Mouse (Mus musculus) liver, postnatal 0 days (tissue): ENCODE results near the gene Frzb. TPM values are rescaled to one million over a fixed set of nuclear protein-coding genes. Genes with fewer than 3 reads are reported as not detected.
"Not testable (repeated sequence)": the region's sequence is repeated elsewhere in the genome, so short reads cannot be mapped to it uniquely, and the experiment has no call there.

ENCODE experiments used
- ATAC-seq: fragments of 200-750 bp; cut with Nextera tagmentation; 2 replicates; pipeline ENCODE4 v1.8.0; 2017; ENCODE audit warnings: mild to moderate bottlenecking, moderate library complexity
- DNase-seq: peaks from one replicate; pipeline ENCODE4 v3.0.0-alpha.2; 2016
- H3K27ac ChIP-seq: fragments of 300-500 bp; sonication (generic); 2 replicates; pipeline ENCODE4 v1.5.1; 2014; ENCODE audit warnings: antibody characterized with exemption, moderate library complexity, mild to moderate bottlenecking, low read depth
- H3K27me3 ChIP-seq: fragments of 300-500 bp; sonication (generic); 2 replicates; pipeline ENCODE4 v1.6.1; 2014; ENCODE audit warnings: low read length, control low read depth, mixed read lengths; ENCODE audit not compliant: insufficient read depth
- H3K36me3 ChIP-seq: fragments of 300-500 bp; sonication (generic); replicated peaks from 2 replicates; pipeline ENCODE4 v1.6.1; 2014; ENCODE audit warnings: mild to moderate bottlenecking, control low read depth, low read length, moderate library complexity, mixed read lengths; ENCODE audit not compliant: insufficient read depth
- H3K4me1 ChIP-seq: fragments of 300-500 bp; sonication (generic); 2 replicates; pipeline ENCODE4 v1.6.1; 2014; ENCODE audit warnings: antibody characterized with exemption, mild to moderate bottlenecking, control low read depth; ENCODE audit not compliant: insufficient read depth
- H3K4me2 ChIP-seq: fragments of 300-500 bp; sonication (generic); 2 replicates; pipeline ENCODE4 v1.6.1; 2014; ENCODE audit warnings: low read depth, mild to moderate bottlenecking, low read length, moderate library complexity, mixed read lengths
- H3K4me3 ChIP-seq: fragments of 300-500 bp; sonication (generic); 2 replicates; pipeline ENCODE4 v1.5.1; 2014; ENCODE audit warnings: low read depth, low read length
- H3K9ac ChIP-seq: fragments of 300-500 bp; sonication (generic); replicated peaks from 2 replicates; pipeline ENCODE4 v1.6.1; 2014; ENCODE audit warnings: mild to moderate bottlenecking, moderate library complexity
- H3K9me3 ChIP-seq: fragments of 300-500 bp; sonication (generic); 2 replicates; pipeline ENCODE4 v1.6.1; 2016; ENCODE audit warnings: mild to moderate bottlenecking, control low read depth, low read length, mixed read lengths
- CTCF ChIP-seq: sonication (generic); IDR thresholded peaks from 2 replicates; pipeline ENCODE4 v1.5.1; 2016; ENCODE audit warnings: antibody characterized with exemption, low read depth
- EP300 ChIP-seq: IDR thresholded peaks from 2 replicates; pipeline ENCODE4 v1.6.1; 2016; ENCODE audit warnings: antibody characterized with exemption, low read depth, mild to moderate bottlenecking
- WGBS: fragments of 180-500 bp; shearing (Covaris S2); extraction: QIAGEN DNeasy Blood & Tissue Kit; methylation state at CpG from one replicate; pipeline ENCODE4 v1.1.7; 2014; ENCODE audit not compliant: insufficient replicate concordance; 5-methylcytosine and 5-hydroxymethylcytosine counted together
- polyA plus RNA-seq: library from polyadenylated mRNA; unstranded; fragments of >200 nt; fragmentation: Nextera tagmentation; extraction: Ambion mirVana; gene quantifications from 2 replicates; pipeline ENCODE4 v1.2.1, GENCODE M21; 2015

Gene Frzb
- polyA plus RNA-seq, result 0.49 and 0.84 TPM in 2 replicates

- no peak for TF ChIP-seq EP300
- peak within 1 kb of the TSS; percentile 77 for H3K4me2 ChIP-seq
- H3K27ac ChIP-seq, result no peak within 1 kb of the TSS
- H3K36me3 ChIP-seq, result no peaks in the 10 kb centered on the region
- peaks cover 2% of the 10 kb centered on the region; the same call in 1 of the 2 replicates for H3K9me3 ChIP-seq
- peaks cover 25% of the 10 kb centered on the region for H3K27me3 ChIP-seq
- ATAC-seq (no peak), DNase-seq (peak; percentile 19)
- H3K4me1 ChIP-seq, result peaks cover 13% of the 10 kb centered on the region
- peak within 1 kb of the TSS; percentile 1 for H3K9ac ChIP-seq
- H3K4me3 ChIP-seq, result peak within 1 kb of the TSS; percentile 50
- 2% methylated on average over 31 of the region's 33 CpGs for WGBS
These were observed at the start of gene Frzb for GRCm38 (mm10) chr2:80447291-80447791. TSS of gene Frzb (minus strand) at chr2:80447625.

DNA sequence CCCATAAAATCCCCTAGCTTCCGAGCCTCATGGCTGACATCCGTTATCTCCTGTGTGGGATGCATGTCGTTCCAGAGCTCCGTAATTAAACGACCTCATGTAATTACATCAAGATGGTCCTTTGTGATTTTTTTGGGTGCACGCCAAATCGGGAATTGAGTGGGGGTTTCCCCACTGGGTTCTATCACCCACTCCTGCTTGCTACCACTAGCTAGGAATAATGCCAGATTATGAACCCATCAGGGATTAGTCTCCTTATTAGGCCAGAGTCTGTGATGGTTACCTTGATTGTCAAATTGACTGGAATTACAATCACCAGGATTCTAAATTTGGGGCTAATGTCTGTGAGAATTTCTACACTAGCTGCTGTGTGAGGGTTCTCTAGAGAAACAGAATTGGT, 47.9 kb upstream of the Frzb start:
- WGBS, result 81% methylated on average over 7 of the region's 7 CpGs
- ATAC-seq, H3K4me2 ChIP-seq, H3K36me3 ChIP-seq, H3K9ac ChIP-seq, H3K4me3 ChIP-seq, H3K4me1 ChIP-seq, H3K9me3 ChIP-seq, H3K27me3 ChIP-seq, DNase-seq, H3K27ac ChIP-seq: not testable (repeated sequence)

- H3K36me3 ChIP-seq, result no peaks in the 10 kb centered on the region
- DNase-seq, result no peak
- 76% methylated on average over 5 of the region's 5 CpGs for WGBS
These were observed 39.4 kb upstream of the Frzb start for GRCm38 (mm10) chr2:80486851-80487250.

DNA sequence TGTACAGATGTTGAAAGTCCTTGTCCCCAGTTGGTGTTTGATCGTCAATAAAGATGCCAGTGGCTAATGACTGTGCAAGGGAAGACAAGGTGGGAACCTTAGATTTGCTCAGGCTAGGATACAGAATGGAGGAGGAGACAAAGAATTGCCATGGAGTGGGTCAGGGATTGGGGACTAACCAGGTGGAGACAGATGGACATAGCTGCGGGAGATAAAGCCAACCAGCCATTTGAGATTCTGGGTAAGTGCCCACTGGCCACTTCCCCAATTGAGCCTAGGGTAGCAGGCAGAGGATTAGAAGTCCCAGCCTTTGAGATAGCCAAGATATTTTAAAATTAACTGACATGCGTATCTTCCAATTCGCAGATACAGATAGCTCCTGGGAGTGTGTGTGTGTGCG, 37.5 kb upstream of the Frzb start:
- Histone ChIP-seq H3K27ac (no peak overlapping the region), H3K27me3 (no peaks in the 10 kb centered on the region)

More at GRCm38 (mm10) chr2:80486851-80487250, 39.4 kb upstream of the Frzb start:
- Histone ChIP-seq H3K9me3 (no peaks in the 10 kb centered on the region), H3K4me1 (no peaks in the 10 kb centered on the region), H3K27ac (no peak overlapping the region), H3K4me2 (no peak overlapping the region), H3K9ac (no peak overlapping the region), H3K4me3 (no peak overlapping the region), H3K27me3 (no peaks in the 10 kb centered on the region)
- TF ChIP-seq EP300, result no peak
- TF ChIP-seq CTCF, result no peak
- ATAC-seq, result no peak

DNA sequence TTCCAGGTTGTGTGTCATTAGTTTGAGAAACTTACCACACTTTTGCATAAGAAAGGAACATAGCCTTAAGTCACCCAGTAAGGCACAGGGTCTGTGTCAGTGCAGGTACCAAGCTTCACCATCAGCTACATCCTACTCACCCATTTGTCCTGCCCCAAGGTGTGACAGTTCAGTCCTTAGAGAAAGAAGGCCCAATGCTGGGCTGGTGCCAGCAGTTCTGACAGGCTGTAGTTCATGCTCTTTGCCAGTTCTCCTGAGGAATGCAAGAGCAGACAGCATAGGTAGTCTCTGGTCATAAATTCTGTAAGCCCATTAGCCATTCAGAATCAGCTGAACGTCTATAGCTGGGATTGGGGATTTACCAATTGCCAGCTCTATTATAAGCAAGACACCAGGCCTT, 28.4 kb upstream of the Frzb start:
- Histone ChIP-seq H3K4me1 (no peaks in the 10 kb centered on the region), H3K9me3 (no peaks in the 10 kb centered on the region; the same call in 1 of the 2 replicates), H3K27me3 (no peaks in the 10 kb centered on the region), H3K4me3 (no peak overlapping the region), H3K27ac (no peak overlapping the region), H3K4me2 (no peak overlapping the region), H3K36me3 (no peaks in the 10 kb centered on the region), H3K9ac (no peak overlapping the region)
- TF ChIP-seq EP300 (no peak), CTCF (no peak)
- no peak for ATAC-seq
- WGBS, result 87% methylated on average over 1 of the region's 1 CpGs
- no peak for DNase-seq

More for the DNA sequence above, 37.5 kb upstream of the Frzb start:
- no peak overlapping the region for H3K4me2 ChIP-seq
- H3K4me1 ChIP-seq, result no peaks in the 10 kb centered on the region
- TF ChIP-seq EP300 (no peak), CTCF (no peak)
- no peak for ATAC-seq
- 83% methylated on average over 5 of the region's 5 CpGs for WGBS
- no peak for DNase-seq
- no peak overlapping the region for H3K4me3 ChIP-seq
- H3K9ac ChIP-seq, result no peak overlapping the region
- H3K36me3 ChIP-seq, result no peaks in the 10 kb centered on the region
- no peaks in the 10 kb centered on the region; the same call in 1 of the 2 replicates for H3K9me3 ChIP-seq

DNA sequence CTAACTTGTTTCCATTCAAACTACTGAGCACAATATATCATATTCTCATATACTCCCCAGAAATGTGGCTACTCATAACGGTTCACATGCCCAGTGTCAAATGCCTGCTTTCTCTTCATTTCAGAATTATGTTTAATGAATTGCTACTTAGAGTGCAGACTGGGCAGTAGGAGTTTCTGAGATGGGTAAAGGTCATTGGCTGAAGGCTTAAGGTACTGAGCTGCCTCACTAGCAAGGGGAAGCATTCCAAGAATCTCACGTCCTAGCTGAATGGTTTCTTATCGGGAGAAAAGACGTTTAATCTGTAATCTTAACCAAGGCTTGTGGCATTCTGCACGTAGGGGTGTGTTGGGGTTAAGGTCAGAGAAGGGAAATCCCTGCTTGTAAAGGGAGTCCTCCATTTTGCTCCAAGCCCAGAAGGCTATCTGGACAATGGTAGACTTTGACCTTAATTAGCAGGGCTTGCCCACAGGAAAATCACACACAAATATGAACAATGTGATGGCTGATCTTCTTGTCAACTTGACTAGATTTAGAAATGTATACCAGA, 26.9 kb upstream of the Frzb start:
- no peak for DNase-seq
- Histone ChIP-seq H3K9ac (no peak overlapping the region), H3K9me3 (no peaks in the 10 kb centered on the region), H3K27ac (no peak overlapping the region), H3K4me1 (no peaks in the 10 kb centered on the region), H3K27me3 (no peaks in the 10 kb centered on the region), H3K36me3 (no peaks in the 10 kb centered on the region), H3K4me3 (no peak overlapping the region), H3K4me2 (no peak overlapping the region)
- WGBS, result 50% methylated on average over 5 of the region's 5 CpGs
- ATAC-seq, result no peak
- TF ChIP-seq EP300 (no peak), CTCF (no peak)
